Mouse (Mus musculus) midbrain, embryonic 15.5 days (tissue): Measurements from ENCODE around the gene Klrb1b. TPM values are rescaled to one million over a fixed set of nuclear protein-coding genes. Genes with fewer than 3 reads are reported as not detected.
"Not testable (repeated sequence)": the region's sequence is repeated elsewhere in the genome, so short reads cannot be mapped to it uniquely, and the experiment has no call there.

Experiments used
- ATAC-seq: fragments of 200-750 bp; cut with Nextera tagmentation; replicated peaks from 2 replicates; pipeline ENCODE4 v1.8.0; 2017; ENCODE audit warnings: moderate TSS enrichment
- H3K27ac ChIP-seq: fragments of 300-500 bp; sonication (generic); 2 replicates; pipeline ENCODE4 v1.5.1; 2015; ENCODE audit warnings: mild to moderate bottlenecking, inconsistent platforms
- H3K27me3 ChIP-seq: fragments of 300-500 bp; sonication (generic); replicated peaks from 2 replicates; pipeline ENCODE4 v1.6.1; 2015; ENCODE audit warnings: inconsistent platforms
- H3K36me3 ChIP-seq: fragments of 300-500 bp; sonication (generic); replicated peaks from 2 replicates; pipeline ENCODE4 v1.6.1; 2015; ENCODE audit warnings: inconsistent platforms
- H3K4me1 ChIP-seq: fragments of 300-500 bp; sonication (generic); 2 replicates; pipeline ENCODE4 v1.6.1; 2015; ENCODE audit warnings: inconsistent platforms
- H3K4me2 ChIP-seq: fragments of 300-500 bp; sonication (generic); 2 replicates; pipeline ENCODE4 v1.6.1; 2015; ENCODE audit warnings: inconsistent platforms, mild to moderate bottlenecking, moderate library complexity
- H3K4me3 ChIP-seq: fragments of 300-500 bp; sonication (generic); 2 replicates; pipeline ENCODE4 v1.5.1; 2015; ENCODE audit warnings: mild to moderate bottlenecking, inconsistent platforms
- H3K9ac ChIP-seq: fragments of 300-500 bp; sonication (generic); 2 replicates; pipeline ENCODE4 v1.6.1; 2015; ENCODE audit warnings: mild to moderate bottlenecking, inconsistent platforms
- H3K9me3 ChIP-seq: fragments of 300-500 bp; sonication (generic); 2 replicates; pipeline ENCODE4 v1.6.1; 2016; ENCODE audit warnings: inconsistent platforms
- WGBS: fragments of 180-500 bp; shearing (Covaris S2); methylation state at CpG from one replicate; pipeline ENCODE4 v1.1.7; 2015; ENCODE audit warnings: mixed read lengths; 5-methylcytosine and 5-hydroxymethylcytosine counted together
- polyA plus RNA-seq: library from polyadenylated mRNA; unstranded; fragments of >200 nt; fragmentation: Nextera tagmentation; extraction: Ambion mirVana; gene quantifications from 2 replicates; pipeline ENCODE4 v1.2.1, GENCODE M21; 2015

Gene Klrb1b
- polyA plus RNA-seq, 1 experiment from 2014 or later, result not detected

GRCm38 (mm10) chr6:128847401-128847800 lies 21.3 kb upstream of the Klrb1b start:
- Histone ChIP-seq H3K4me2 (no peak overlapping the region), H3K9me3 (no peaks in the 10 kb centered on the region), H3K36me3 (no peaks in the 10 kb centered on the region), H3K4me3 (no peak overlapping the region), H3K27ac (no peak overlapping the region), H3K27me3 (no peaks in the 10 kb centered on the region), H3K9ac (no peak overlapping the region), H3K4me1 (peaks cover 15% of the 10 kb centered on the region)
- ATAC-seq, result no peak
- WGBS, result 92% methylated on average over 4 of the region's 4 CpGs

- H3K27me3 ChIP-seq, result no peaks in the 10 kb centered on the region
- H3K27ac ChIP-seq, result no peak overlapping the region
- no peak overlapping the region for H3K4me3 ChIP-seq
- no peak overlapping the region for H3K4me2 ChIP-seq
- no peak for ATAC-seq
- 56% methylated on average over 9 of the region's 9 CpGs for WGBS
- no peak overlapping the region for H3K9ac ChIP-seq
- H3K36me3 ChIP-seq, result no peaks in the 10 kb centered on the region
- H3K4me1 ChIP-seq, result peaks cover 22% of the 10 kb centered on the region
- H3K9me3 ChIP-seq, result no peaks in the 10 kb centered on the region
Observed at GRCm38 (mm10) chr6:128845998-128846542, 19.9 kb upstream of the Klrb1b start.

- no peak for ATAC-seq
- H3K9me3 ChIP-seq, result no peaks in the 10 kb centered on the region
- H3K27me3 ChIP-seq, result no peaks in the 10 kb centered on the region
- no peaks in the 10 kb centered on the region for H3K36me3 ChIP-seq
- peak overlapping the region; percentile 21 for H3K4me2 ChIP-seq
- H3K4me1 ChIP-seq, result peaks cover 22% of the 10 kb centered on the region
- no peak overlapping the region for H3K9ac ChIP-seq
- WGBS, result 23% methylated on average over 7 of the region's 7 CpGs
- H3K4me3 ChIP-seq, result no peak overlapping the region
- H3K27ac ChIP-seq, result no peak overlapping the region
Observed at GRCm38 (mm10) chr6:128845319-128845979, 19.3 kb upstream of the Klrb1b start.

GRCm38 (mm10) chr6:128844586-128845080 lies 18.5 kb upstream of the Klrb1b start:
- Histone ChIP-seq H3K9ac (peak overlapping the region; percentile 42; the same call in 1 of the 2 replicates), H3K27me3 (no peaks in the 10 kb centered on the region), H3K9me3 (no peaks in the 10 kb centered on the region), H3K4me1 (peaks cover 26% of the 10 kb centered on the region), H3K4me3 (peak overlapping the region; percentile 80), H3K27ac (peak overlapping the region; percentile 82; the same call in 1 of the 2 replicates), H3K36me3 (no peaks in the 10 kb centered on the region), H3K4me2 (peak overlapping the region; percentile 51)
- 68% methylated on average over 5 of the region's 5 CpGs for WGBS
- ATAC-seq, result no peak

GRCm38 (mm10) chr6:128844131-128844530 lies 18.0 kb upstream of the Klrb1b start:
- H3K27ac ChIP-seq, result peak overlapping the region; percentile 82
- H3K9me3 ChIP-seq, result no peaks in the 10 kb centered on the region
- H3K4me3 ChIP-seq, result peak overlapping the region; percentile 80
- no peaks in the 10 kb centered on the region for H3K27me3 ChIP-seq
- no peak for ATAC-seq
- H3K9ac ChIP-seq, result peak overlapping the region; percentile 42
- 19% methylated on average over 8 of the region's 8 CpGs for WGBS
- peak overlapping the region; percentile 51 for H3K4me2 ChIP-seq
- H3K4me1 ChIP-seq, result peaks cover 29% of the 10 kb centered on the region
- H3K36me3 ChIP-seq, result no peaks in the 10 kb centered on the region

- ATAC-seq, result peak; percentile 52
- under 1% methylated on average over 22 of the region's 22 CpGs for WGBS
- no peaks in the 10 kb centered on the region for H3K36me3 ChIP-seq
- peak overlapping the region; percentile 42 for H3K9ac ChIP-seq
- H3K4me1 ChIP-seq, result peaks cover 29% of the 10 kb centered on the region
- peak overlapping the region; percentile 51 for H3K4me2 ChIP-seq
- peak overlapping the region; percentile 80 for H3K4me3 ChIP-seq
- peak overlapping the region; percentile 82 for H3K27ac ChIP-seq
- no peaks in the 10 kb centered on the region for H3K27me3 ChIP-seq
- no peaks in the 10 kb centered on the region for H3K9me3 ChIP-seq
Observed at GRCm38 (mm10) chr6:128843479-128843992, 17.4 kb upstream of the Klrb1b start.

GRCm38 (mm10) chr6:128842945-128843478 lies 16.9 kb upstream of the Klrb1b start:
- Histone ChIP-seq H3K36me3 (no peaks in the 10 kb centered on the region), H3K9ac (peak overlapping the region; percentile 75), H3K27me3 (no peaks in the 10 kb centered on the region), H3K4me2 (peak overlapping the region; percentile 70), H3K4me1 (peaks cover 29% of the 10 kb centered on the region), H3K27ac (peak overlapping the region; percentile 89), H3K9me3 (no peaks in the 10 kb centered on the region), H3K4me3 (peak overlapping the region; percentile 80)
- peak; percentile 83 for ATAC-seq
- 0% methylated on average over 44 of the region's 44 CpGs for WGBS

- no peaks in the 10 kb centered on the region for H3K27me3 ChIP-seq
- peak overlapping the region; percentile 89 for H3K27ac ChIP-seq
- H3K9ac ChIP-seq, result peak overlapping the region; percentile 75
- peaks cover 29% of the 10 kb centered on the region for H3K4me1 ChIP-seq
- under 1% methylated on average over 20 of the region's 20 CpGs for WGBS
- no peaks in the 10 kb centered on the region for H3K36me3 ChIP-seq
- H3K9me3 ChIP-seq, result no peaks in the 10 kb centered on the region
- peak overlapping the region; percentile 70 for H3K4me2 ChIP-seq
- peak overlapping the region; percentile 80 for H3K4me3 ChIP-seq
- 0 out of 2 replicates have a peak, but pooled peaks have one; percentile 7 for ATAC-seq
Observed at GRCm38 (mm10) chr6:128842356-128842944, 16.3 kb upstream of the Klrb1b start.

GRCm38 (mm10) chr6:128841327-128842089 lies 15.4 kb upstream of the Klrb1b start:
- no peaks in the 10 kb centered on the region for H3K9me3 ChIP-seq
- no peak overlapping the region for H3K27ac ChIP-seq
- WGBS, result 40% methylated on average over 4 of the region's 4 CpGs
- H3K36me3 ChIP-seq, result no peaks in the 10 kb centered on the region
- peaks cover 37% of the 10 kb centered on the region for H3K4me1 ChIP-seq
- H3K4me3 ChIP-seq, result peak overlapping the region; percentile 80
- peak overlapping the region; percentile 75; the same call in 1 of the 2 replicates for H3K9ac ChIP-seq
- ATAC-seq, result no peak
- H3K4me2 ChIP-seq, result peak overlapping the region; percentile 70
- no peaks in the 10 kb centered on the region for H3K27me3 ChIP-seq

- H3K9me3 ChIP-seq, H3K4me3 ChIP-seq, H3K9ac ChIP-seq, H3K36me3 ChIP-seq, H3K27me3 ChIP-seq, ATAC-seq, H3K4me2 ChIP-seq, H3K27ac ChIP-seq: not testable (repeated sequence)
- peaks cover 37% of the 10 kb centered on the region for H3K4me1 ChIP-seq
- 87% methylated on average over 3 of the region's 3 CpGs for WGBS
Observed at GRCm38 (mm10) chr6:128840669-128841068, 14.5 kb upstream of the Klrb1b start.

GRCm38 (mm10) chr6:128839921-128840320 lies 13.8 kb upstream of the Klrb1b start:
- Histone ChIP-seq H3K4me1 (peaks cover 32% of the 10 kb centered on the region), H3K4me3 (peak overlapping the region; percentile 89), H3K27ac (peak overlapping the region; percentile 91; the same call in 1 of the 2 replicates), H3K36me3 (no peaks in the 10 kb centered on the region), H3K4me2 (peak overlapping the region; percentile 62), H3K9ac (0 out of 2 replicates have a peak overlapping the region, but pooled peaks have one; percentile 65), H3K9me3 (no peaks in the 10 kb centered on the region), H3K27me3 (no peaks in the 10 kb centered on the region)
- 72% methylated on average over 7 of the region's 7 CpGs for WGBS
- no peak for ATAC-seq
